Mouse (Mus musculus): ENCODE measurements around the gene Myadm.
"Not testable (repeated sequence)": the region's sequence is repeated elsewhere in the genome, so short reads cannot be mapped to it uniquely, and the experiment has no call there.

Myadm gene

DNA sequence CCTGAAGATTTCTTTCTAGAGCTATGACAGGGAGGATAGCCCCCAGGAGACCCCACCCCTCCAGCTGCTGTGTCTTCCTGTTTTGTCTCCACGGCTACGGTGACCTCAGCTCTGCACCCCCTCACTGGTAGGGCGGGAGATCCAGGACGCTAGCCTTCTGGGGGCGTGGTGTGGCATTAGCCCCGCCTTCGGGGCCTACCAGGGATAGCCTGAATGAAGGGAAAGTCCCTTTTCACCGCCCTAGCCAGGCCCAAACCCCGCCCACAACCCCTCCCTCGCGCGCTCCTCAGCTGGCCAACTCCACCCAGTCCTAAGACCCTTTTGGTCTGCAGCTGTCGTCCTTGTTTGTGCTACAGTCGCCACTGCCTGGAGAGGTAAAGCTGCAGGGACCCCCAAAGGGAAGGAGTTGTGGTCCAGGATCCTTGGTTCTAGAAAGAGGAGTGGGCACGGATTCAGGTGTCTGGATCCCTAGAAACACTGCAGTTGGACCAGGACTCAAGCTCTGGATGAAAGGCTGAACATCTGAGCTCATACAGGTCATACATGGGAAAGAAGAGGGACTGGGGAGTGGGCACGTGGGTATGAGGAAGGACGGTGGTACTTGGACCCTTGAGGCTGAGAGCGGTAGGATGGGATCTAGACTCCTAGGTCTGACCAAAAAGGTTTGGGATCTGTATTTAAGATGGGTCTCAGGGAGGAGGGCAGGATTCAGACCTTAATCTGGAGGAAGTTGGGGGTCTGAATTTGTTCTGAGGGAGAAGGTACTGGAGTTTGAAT is 1.6 kb downstream of the Myadm start:
- DNase-seq (ENCODE audit: low read depth, low spot score) = peak; percentile 99

GRCm38 (mm10) chr7:3291197-3291596 is 2.3 kb downstream of the Myadm start:
- DNase-seq (ENCODE audit: low read depth, low spot score) = peak; percentile 91

GRCm38 (mm10) chr7:3291764-3292163 is 2.9 kb downstream of the Myadm start:
- DNase-seq (ENCODE audit: low read depth, low spot score) = no peak

- not testable (repeated sequence) for DNase-seq (ENCODE audit: low read depth, low spot score)
These were observed 3.4 kb downstream of the Myadm start for GRCm38 (mm10) chr7:3292271-3292670.

DNA sequence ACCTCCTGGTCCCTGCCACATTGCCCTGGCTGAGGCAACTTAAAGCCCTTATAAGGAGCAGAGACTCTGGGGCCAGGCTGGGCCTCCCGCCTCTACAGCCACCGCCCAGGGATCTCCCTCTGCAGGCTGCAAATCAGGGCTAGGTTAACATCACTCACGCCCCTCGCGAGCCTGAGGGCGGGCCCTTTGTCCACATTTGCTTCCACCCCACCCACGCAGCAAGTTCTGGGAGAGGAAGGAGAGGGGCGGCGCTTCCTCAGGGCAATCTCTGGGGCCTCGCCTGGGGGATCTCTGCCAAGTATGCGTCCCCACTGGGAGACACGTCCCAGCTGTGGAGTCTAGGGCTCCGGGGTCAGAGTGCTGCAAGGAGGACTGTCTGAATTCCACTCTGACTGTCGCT is 3.9 kb downstream of the Myadm start:
- DNase-seq (ENCODE audit: low read depth, low spot score) = peak; percentile 99

DNA sequence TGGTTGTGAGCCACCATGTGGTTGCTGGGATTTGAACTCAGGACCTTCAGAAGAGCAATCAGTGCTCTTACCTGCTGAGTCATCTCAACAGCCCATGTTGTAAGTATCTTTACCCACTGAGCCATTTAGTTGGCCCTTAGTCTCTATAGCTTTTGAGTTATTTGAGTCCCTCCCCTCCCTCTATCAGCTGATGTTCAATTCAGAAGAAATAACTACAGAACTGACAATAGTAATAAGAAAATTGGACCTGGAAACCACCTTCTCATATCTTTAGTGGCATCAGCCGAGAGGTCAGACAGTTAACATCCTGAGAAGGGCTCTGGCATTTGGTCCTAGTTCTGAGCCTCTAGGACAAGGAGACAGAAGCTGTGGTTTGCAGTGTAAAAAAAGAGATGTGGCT is 5.9 kb downstream of the Myadm start:
- no peak for DNase-seq (ENCODE audit: low read depth, low spot score)

DNA sequence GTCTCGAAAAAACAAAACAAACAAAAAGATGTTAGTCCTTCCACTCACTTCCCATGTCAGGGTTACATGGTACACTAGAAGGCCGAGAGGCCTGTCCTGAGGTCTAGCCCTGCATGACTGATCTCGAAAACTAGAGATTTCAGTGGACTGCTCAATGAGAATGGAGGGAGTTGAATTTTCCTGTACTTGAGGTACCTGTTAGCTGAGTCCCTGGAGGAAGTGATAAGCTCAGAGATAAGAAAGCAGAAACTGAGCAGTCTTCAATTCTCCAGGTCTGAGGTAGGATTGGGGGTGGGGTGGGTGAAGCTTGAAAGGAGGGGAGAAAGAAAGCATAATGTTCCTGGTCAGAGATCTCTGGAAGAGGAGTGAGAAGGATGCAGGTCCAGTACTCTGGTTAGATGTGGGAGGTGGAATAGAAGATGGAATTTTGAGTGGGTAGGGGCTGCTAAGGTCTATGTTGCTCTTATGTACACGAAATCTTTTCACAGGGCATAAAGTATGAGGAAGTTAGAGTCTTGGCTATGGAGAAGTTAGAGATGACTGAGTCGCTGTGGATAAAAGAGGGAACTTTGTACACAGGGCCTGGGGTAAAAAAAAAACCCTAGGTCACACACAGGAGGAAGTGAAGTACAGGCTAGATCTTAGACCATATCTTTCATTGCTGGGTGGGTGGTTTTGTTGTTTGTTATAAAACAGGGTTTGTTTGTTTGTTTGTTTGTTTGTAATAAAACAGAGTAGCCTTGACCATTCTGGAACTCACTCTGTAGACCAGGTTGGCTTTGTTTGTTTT is 6.6 kb downstream of the Myadm start:
- no peak for DNase-seq (ENCODE audit: low read depth, low spot score)

- no peak for DNase-seq (ENCODE audit: low read depth, low spot score)
These were observed 7.8 kb downstream of the Myadm start for GRCm38 (mm10) chr7:3296711-3297110.

GRCm38 (mm10) chr7:3299941-3300617 is 11.2 kb downstream of the Myadm start:
- peak; percentile 90 for DNase-seq (ENCODE audit: low read depth, low spot score)

DNA sequence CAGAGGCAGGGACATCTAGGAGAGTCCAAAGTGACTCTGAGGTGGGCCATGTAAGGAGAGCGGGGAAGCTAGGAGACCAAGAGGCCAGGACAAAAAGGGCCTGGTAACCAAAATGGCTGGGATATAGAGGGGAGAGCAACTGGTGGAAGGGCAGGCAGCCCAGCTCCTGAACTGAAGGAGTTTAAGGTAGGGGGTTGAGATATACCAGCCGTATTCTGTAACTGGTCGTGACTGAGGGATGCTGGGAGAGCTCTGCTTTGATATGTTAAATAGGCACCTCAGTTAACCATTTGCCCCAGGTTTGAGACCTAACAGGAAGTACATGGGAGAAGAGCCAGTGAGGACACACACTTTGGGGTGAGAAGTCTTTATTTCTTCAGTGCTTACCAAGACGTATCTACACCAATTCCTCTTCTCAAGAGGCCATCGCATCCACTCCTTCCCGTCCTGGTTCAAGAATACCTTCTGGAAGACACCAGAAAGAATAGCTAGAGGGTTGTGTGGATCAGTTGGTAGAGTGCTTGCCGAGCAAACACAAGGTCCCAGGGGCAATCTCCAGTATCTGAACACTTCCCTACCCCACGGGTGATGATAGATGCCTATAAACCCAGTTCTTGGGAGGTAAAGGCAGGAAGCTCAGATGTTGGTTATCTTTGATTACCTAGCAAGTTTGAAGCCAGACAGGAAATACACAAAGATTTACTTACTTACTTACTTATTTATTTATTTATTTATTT is 12.2 kb downstream of the Myadm start:
- peak; percentile 76 for DNase-seq (ENCODE audit: low read depth, low spot score)

- peak; percentile 80 for DNase-seq (ENCODE audit: low read depth, low spot score)
These were observed 13.0 kb downstream of the Myadm start for GRCm38 (mm10) chr7:3301628-3302555.

GRCm38 (mm10) chr7:3302556-3303275 is 13.8 kb downstream of the Myadm start:
- DNase-seq (ENCODE audit: low read depth, low spot score) = peak; percentile 85

- DNase-seq (ENCODE audit: low read depth, low spot score) = peak; percentile 89
These were observed 14.4 kb downstream of the Myadm start for GRCm38 (mm10) chr7:3303276-3303781.

GRCm38 (mm10) chr7:3303789-3304188 is 14.9 kb downstream of the Myadm start:
- DNase-seq (ENCODE audit: low read depth, low spot score) = peak; percentile 53

DNA sequence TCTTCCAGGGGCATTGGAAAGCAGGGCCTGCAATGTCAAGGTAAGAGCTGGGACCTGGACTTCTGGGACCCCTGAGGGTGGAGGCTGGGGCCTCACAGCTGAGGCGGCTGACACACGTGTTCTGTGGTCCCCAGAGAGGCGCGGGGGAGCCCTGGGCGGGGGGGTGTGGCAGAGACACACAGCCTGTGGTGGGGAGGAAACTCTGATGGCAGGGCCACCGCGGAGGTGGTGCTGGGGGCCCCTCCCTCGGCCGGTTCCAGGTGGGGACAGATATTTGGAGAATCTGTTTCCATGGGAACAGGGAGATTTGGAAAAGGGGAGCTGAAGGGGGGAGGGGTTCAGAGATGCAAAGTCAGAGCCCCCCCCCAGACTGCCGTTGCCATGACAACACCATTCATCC is 15.4 kb downstream of the Myadm start:
- peak; percentile 70 for DNase-seq (ENCODE audit: low read depth, low spot score)

- no peak for DNase-seq (ENCODE audit: low read depth, low spot score)
These were observed 17.5 kb downstream of the Myadm start for GRCm38 (mm10) chr7:3306400-3306799.

DNA sequence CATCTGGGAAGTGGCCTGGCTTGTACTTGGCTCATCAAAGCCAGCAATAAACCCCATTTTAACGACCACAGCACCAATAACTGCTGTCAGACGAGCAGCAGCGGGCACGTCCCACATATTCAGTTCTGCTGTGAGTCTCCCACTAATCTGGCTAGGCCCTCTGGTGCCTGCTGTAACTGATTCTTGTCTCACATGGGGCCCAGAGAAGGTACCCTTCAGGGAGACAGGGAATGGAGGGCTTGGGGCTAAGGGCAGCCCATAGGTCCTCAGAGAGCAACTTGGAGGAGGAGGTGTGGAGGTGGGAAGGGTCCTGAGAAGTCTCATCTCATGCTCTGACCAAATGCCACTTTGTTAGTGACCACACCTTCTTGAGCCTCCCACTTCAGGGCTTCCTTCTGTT is 19.8 kb downstream of the Myadm start:
- DNase-seq (ENCODE audit: low read depth, low spot score) = no peak

- DNase-seq (ENCODE audit: low read depth, low spot score) = peak; percentile 59
These were observed 21.4 kb downstream of the Myadm start for GRCm38 (mm10) chr7:3310233-3310632.

- no peak for DNase-seq (ENCODE audit: low read depth, low spot score)
These were observed 24.7 kb downstream of the Myadm start for GRCm38 (mm10) chr7:3313571-3313970.

- DNase-seq (ENCODE audit: low read depth, low spot score) = peak; percentile 28
These were observed 25.2 kb downstream of the Myadm start for GRCm38 (mm10) chr7:3314121-3314520.

All from R1 (cell line).